Mouse (Mus musculus): ENCODE data around the gene Marc2. TPM values are rescaled to one million over a fixed set of nuclear protein-coding genes. Genes with fewer than 3 reads are reported as not detected.

Marc2 gene
- total RNA-seq, 2 experiments from 2014 or later = 315 to 378 TPM

DNA sequence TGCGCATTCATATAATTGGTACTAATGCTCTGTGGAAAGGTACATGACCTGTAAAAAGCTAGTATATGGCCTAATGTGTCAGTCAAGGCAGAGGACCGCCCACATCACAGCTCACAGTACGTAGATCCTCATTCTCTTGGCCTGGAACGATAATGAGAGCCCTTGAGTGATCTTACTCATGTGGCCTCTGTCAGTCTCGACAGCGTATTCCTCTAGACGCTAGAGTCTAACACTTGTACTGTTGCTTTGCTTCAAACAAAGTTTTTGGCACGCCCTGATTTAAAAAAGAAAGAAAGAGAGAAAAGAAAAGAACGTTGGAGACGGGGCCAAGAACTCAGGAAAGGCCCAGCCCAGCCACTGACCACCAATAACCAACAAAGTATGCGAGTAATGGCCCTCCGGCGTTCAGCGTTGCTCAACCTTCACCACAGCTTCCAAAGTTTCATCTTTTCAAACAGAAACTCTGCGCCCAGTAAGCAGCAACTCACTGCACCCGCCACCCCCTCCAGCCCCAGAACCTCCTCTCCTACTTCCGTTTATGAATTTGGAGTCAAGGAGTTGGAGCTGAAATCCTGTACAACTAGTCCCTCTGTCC lies 37.7 kb downstream of the Marc2 start:
- no peak for DNase-seq

- DNase-seq = no peak
Measured at GRCm38 (mm10) chr1:184807627-184808417, 38.4 kb downstream of the Marc2 start.

DNA sequence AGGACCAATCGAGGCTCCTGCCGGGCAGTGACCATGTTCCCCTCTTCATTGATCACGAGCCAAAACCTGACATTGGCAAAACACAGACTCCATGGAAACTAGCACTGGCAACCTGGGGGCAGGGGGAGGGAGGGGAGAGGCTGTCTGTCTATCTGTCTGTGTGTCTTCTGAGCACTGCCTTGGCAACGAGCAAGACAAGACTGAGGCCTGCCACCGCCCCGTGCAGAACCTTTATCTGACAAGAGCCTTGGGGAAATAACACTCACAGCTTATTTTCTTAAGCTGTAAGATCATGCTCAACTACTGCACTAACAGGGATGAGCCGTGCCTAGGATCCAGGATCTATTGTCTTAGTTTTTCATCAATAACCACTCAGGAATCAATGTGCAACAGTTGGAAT lies 39.1 kb downstream of the Marc2 start:
- no peak for DNase-seq

DNA sequence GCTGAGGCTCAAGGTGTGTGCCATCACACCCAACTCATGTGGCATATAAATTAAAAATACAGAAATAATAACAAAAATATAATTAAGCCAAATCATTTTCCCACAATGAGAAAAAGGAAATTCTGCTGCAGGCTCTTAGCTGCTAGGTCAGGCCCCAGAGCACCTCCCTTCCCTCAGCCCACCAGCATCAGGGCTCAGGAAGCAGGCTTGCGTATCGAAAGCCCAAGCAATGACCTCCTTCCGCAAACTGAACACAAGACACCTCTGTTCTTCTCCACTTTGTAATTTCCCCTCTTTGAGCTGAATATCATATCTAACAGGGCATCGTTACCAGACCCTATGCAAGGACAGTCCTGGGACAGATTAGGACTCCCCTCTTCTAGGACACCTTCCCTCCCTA lies 40.5 kb downstream of the Marc2 start:
- DNase-seq = no peak

DNA sequence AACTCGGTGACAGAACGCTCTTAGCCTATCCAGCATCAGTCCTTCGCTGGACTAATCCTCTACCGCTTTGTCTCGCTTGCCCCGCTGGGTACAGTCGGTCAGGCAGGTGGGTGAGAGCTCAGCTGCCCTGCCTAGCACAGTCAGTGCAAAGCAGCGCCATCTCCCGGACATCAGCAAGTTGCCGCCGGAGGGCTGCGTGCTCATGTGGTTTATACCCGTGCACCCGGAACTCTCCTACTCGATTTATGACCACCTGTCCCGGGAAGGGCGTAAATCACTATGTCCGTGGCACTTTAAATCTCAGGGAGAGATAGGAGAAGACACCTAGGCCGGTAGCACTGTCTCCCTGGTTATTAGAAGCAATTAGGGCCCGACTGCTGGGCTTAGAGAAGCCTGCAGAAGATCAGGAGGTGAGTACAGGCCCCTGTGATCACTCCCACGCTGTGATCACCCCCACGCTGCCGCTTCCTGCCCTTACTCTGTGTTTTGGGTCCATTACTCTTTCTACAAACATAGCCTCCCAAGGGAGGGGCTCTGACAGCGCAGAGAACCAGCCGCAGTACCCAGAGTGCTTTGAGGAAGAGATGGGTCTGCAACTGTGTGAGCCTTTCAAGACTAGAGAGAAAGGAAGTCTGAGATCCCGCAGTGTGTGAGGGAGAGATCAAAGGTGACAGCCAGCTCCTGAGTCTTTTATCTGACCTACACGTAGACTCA lies 52.9 kb downstream of the Marc2 start:
- DNase-seq = peak; percentile 71

GRCm38 (mm10) chr1:184791109-184791508 lies 55.1 kb downstream of the Marc2 start:
- peak; percentile 55 for DNase-seq

GRCm38 (mm10) chr1:184786376-184787151 lies 59.7 kb downstream of the Marc2 start:
- no peak for DNase-seq

GRCm38 (mm10) chr1:184783641-184784040 lies 62.6 kb downstream of the Marc2 start:
- no peak for DNase-seq

DNA sequence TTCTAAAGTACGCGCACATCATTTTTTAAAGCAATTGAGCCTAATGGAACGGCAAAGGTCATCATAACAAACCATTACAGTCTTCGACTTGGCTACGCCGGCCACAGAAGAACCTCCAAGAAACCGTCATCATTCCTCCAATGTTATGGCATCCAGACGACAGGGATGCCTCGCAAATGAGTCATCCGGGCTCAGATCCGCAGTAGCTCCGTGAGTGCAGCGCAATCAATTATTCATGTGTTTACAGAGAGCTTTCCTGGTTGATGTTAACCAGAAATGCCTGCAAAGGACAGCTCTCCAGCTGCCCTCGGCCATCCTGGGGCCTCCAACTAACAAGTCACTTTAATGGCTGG lies 64.1 kb downstream of the Marc2 start:
- no peak for DNase-seq

- no peak for DNase-seq
Measured at GRCm38 (mm10) chr1:184781286-184782160, 64.7 kb downstream of the Marc2 start.

GRCm38 (mm10) chr1:184778157-184778556 lies 68.1 kb downstream of the Marc2 start:
- no peak for DNase-seq

GRCm38 (mm10) chr1:184777061-184777795 lies 69.0 kb downstream of the Marc2 start:
- no peak for DNase-seq

DNA sequence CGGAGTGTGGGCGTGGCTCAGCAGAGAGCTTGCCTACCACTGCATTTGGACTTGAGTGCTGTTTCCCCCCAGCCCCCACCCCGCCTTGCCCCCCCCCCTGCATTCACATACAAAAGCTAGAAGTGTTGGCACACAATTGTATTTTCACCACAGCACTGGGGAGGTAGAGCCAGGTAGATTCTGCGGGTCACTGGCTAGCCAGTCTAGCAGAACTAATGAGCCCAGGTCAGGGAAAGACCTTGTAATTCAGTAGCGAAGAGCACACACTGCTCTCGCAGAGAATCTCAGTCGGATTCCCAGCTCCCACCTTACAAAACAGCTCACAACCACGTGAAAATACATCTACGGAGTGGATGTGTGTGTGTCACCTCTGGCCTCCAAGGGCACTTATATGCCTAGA lies 71.0 kb downstream of the Marc2 start:
- no peak for DNase-seq

- DNase-seq = no peak
Measured at GRCm38 (mm10) chr1:184771891-184772249, 74.4 kb downstream of the Marc2 start.

GRCm38 (mm10) chr1:184771202-184771890 lies 74.9 kb downstream of the Marc2 start:
- DNase-seq = peak; percentile 91

DNA sequence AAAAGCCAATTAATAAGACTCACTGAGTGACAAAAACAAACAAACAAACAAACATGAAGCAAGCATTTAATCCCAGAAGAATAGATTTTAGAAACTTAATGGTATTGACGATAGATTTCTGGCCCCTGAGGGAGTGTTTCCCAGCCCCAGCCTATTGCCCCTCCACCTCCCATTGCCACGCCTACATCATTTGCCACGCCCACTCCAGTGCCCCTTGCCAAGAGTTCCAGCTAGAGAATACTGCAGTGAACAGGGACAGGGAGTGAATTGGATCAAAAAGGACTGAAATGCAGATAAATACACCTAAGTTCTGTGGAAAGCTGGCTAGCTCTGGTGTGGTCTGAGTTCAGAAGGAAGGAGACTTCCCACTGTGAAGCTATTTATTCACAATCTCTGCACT lies 82.4 kb downstream of the Marc2 start:
- DNase-seq = peak; percentile 62

Data from adrenal gland, postnatal 10 days (tissue).